Mouse (Mus musculus) urinary bladder, postnatal 14 days (tissue): ENCODE data around the gene Gpr62.

Experiments used
- DNase-seq: peaks from one replicate; pipeline ENCODE4 v3.0.0; 2021; ENCODE audit warnings: low spot score

Gene Gpr62

GRCm38 (mm10) chr9:106421033-106421864, 44.5 kb downstream of the Gpr62 start:
- no peak for DNase-seq

GRCm38 (mm10) chr9:106420608-106421007, 45.1 kb downstream of the Gpr62 start:
- DNase-seq: no peak

- peak; percentile 77 for DNase-seq
Measured at GRCm38 (mm10) chr9:106417841-106418625, 47.7 kb downstream of the Gpr62 start.

- no peak for DNase-seq
Measured at GRCm38 (mm10) chr9:106416826-106417225, 48.9 kb downstream of the Gpr62 start.
